Mouse (Mus musculus): ENCODE results near the gene Slfn8. TPM values are rescaled to one million over a fixed set of nuclear protein-coding genes. Genes with fewer than 3 reads are reported as not detected.
"Not testable (repeated sequence)": the region's sequence is repeated elsewhere in the genome, so short reads cannot be mapped to it uniquely, and the experiment has no call there.

Slfn8 gene
- 44.3 and 56.4 TPM in 2 replicates for total RNA-seq (2017)

GRCm38 (mm10) chr11:83020621-83021020 lies at the start of gene Slfn8:
Gene Slfn8, minus strand, starts transcription at chr11:83020810.
- peak; percentile 60 to 68 for ATAC-seq (replicated peaks in 1 of 2; ENCODE audit: insufficient read depth in 1 of 2, low FRiP score in 2 of 2, low TSS enrichment in 1 of 2, low read depth in 1 of 2, poor library complexity in 2 of 2, severe bottlenecking in 2 of 2)

GRCm38 (mm10) chr11:83067982-83068694 lies 47.5 kb upstream of the Slfn8 start:
- no peak for ATAC-seq (replicated peaks in 1 of 2; ENCODE audit: insufficient read depth in 1 of 2, low FRiP score in 2 of 2, low TSS enrichment in 1 of 2, low read depth in 1 of 2, poor library complexity in 2 of 2, severe bottlenecking in 2 of 2)

- ATAC-seq (replicated peaks in 1 of 2; ENCODE audit: insufficient read depth in 1 of 2, low FRiP score in 2 of 2, low TSS enrichment in 1 of 2, low read depth in 1 of 2, poor library complexity in 2 of 2, severe bottlenecking in 2 of 2), result peak; percentile 66 to 87
These were observed 46.3 kb upstream of the Slfn8 start for GRCm38 (mm10) chr11:83066640-83067531.

- no peak for ATAC-seq (replicated peaks in 1 of 2; ENCODE audit: insufficient read depth in 1 of 2, low FRiP score in 2 of 2, low TSS enrichment in 1 of 2, low read depth in 1 of 2, poor library complexity in 2 of 2, severe bottlenecking in 2 of 2)
These were observed 45.1 kb upstream of the Slfn8 start for GRCm38 (mm10) chr11:83065441-83066344.

- no peak for ATAC-seq (replicated peaks in 1 of 2; ENCODE audit: insufficient read depth in 1 of 2, low FRiP score in 2 of 2, low TSS enrichment in 1 of 2, low read depth in 1 of 2, poor library complexity in 2 of 2, severe bottlenecking in 2 of 2)
These were observed 44.3 kb upstream of the Slfn8 start, which contains the start of gene Slfn2 for GRCm38 (mm10) chr11:83064946-83065345. Gene Slfn2, plus strand, starts transcription at chr11:83065112.

- ATAC-seq (replicated peaks in 1 of 2; ENCODE audit: insufficient read depth in 1 of 2, low FRiP score in 2 of 2, low TSS enrichment in 1 of 2, low read depth in 1 of 2, poor library complexity in 2 of 2, severe bottlenecking in 2 of 2), result no peak; a peak in 1 of 4 replicates
These were observed 43.3 kb upstream of the Slfn8 start for GRCm38 (mm10) chr11:83063941-83064349.

GRCm38 (mm10) chr11:83063126-83063525 lies 42.5 kb upstream of the Slfn8 start:
- ATAC-seq (replicated peaks in 1 of 2; ENCODE audit: insufficient read depth in 1 of 2, low FRiP score in 2 of 2, low TSS enrichment in 1 of 2, low read depth in 1 of 2, poor library complexity in 2 of 2, severe bottlenecking in 2 of 2), result peak in 1 of 2 experiments; percentile 38; a peak in 1 of 4 replicates

GRCm38 (mm10) chr11:83061806-83062205 lies 41.2 kb upstream of the Slfn8 start:
- ATAC-seq (replicated peaks in 1 of 2; ENCODE audit: insufficient read depth in 1 of 2, low FRiP score in 2 of 2, low TSS enrichment in 1 of 2, low read depth in 1 of 2, poor library complexity in 2 of 2, severe bottlenecking in 2 of 2), result no peak

GRCm38 (mm10) chr11:83060412-83061020 lies 39.9 kb upstream of the Slfn8 start:
- ATAC-seq (replicated peaks in 1 of 2; ENCODE audit: insufficient read depth in 1 of 2, low FRiP score in 2 of 2, low TSS enrichment in 1 of 2, low read depth in 1 of 2, poor library complexity in 2 of 2, severe bottlenecking in 2 of 2), result no peak

- peak; percentile 82 to 84 for ATAC-seq (replicated peaks in 1 of 2; ENCODE audit: insufficient read depth in 1 of 2, low FRiP score in 2 of 2, low TSS enrichment in 1 of 2, low read depth in 1 of 2, poor library complexity in 2 of 2, severe bottlenecking in 2 of 2)
These were observed 37.3 kb upstream of the Slfn8 start for GRCm38 (mm10) chr11:83057863-83058262.

GRCm38 (mm10) chr11:83045642-83046041 lies 25.0 kb upstream of the Slfn8 start:
- ATAC-seq (replicated peaks in 1 of 2; ENCODE audit: insufficient read depth in 1 of 2, low FRiP score in 2 of 2, low TSS enrichment in 1 of 2, low read depth in 1 of 2, poor library complexity in 2 of 2, severe bottlenecking in 2 of 2), result no peak

- ATAC-seq (replicated peaks in 1 of 2; ENCODE audit: insufficient read depth in 1 of 2, low FRiP score in 2 of 2, low TSS enrichment in 1 of 2, low read depth in 1 of 2, poor library complexity in 2 of 2, severe bottlenecking in 2 of 2), result no peak
These were observed 23.3 kb upstream of the Slfn8 start for GRCm38 (mm10) chr11:83043891-83044290.

GRCm38 (mm10) chr11:83041000-83041399 lies 20.4 kb upstream of the Slfn8 start:
- no peak for ATAC-seq (replicated peaks in 1 of 2; ENCODE audit: insufficient read depth in 1 of 2, low FRiP score in 2 of 2, low TSS enrichment in 1 of 2, low read depth in 1 of 2, poor library complexity in 2 of 2, severe bottlenecking in 2 of 2)

- ATAC-seq (replicated peaks in 1 of 2; ENCODE audit: insufficient read depth in 1 of 2, low FRiP score in 2 of 2, low TSS enrichment in 1 of 2, low read depth in 1 of 2, poor library complexity in 2 of 2, severe bottlenecking in 2 of 2), result peak; percentile 93 to 95
These were observed 19.7 kb upstream of the Slfn8 start for GRCm38 (mm10) chr11:83040325-83040724.

- ATAC-seq (replicated peaks in 1 of 2; ENCODE audit: insufficient read depth in 1 of 2, low FRiP score in 2 of 2, low TSS enrichment in 1 of 2, low read depth in 1 of 2, poor library complexity in 2 of 2, severe bottlenecking in 2 of 2), result peak; percentile 28 to 37; a peak in 2 of 4 replicates
These were observed 19.2 kb upstream of the Slfn8 start for GRCm38 (mm10) chr11:83039796-83040195.

- ATAC-seq (replicated peaks in 1 of 2; ENCODE audit: insufficient read depth in 1 of 2, low FRiP score in 2 of 2, low TSS enrichment in 1 of 2, low read depth in 1 of 2, poor library complexity in 2 of 2, severe bottlenecking in 2 of 2), result no peak
These were observed 18.5 kb upstream of the Slfn8 start for GRCm38 (mm10) chr11:83039156-83039555.

GRCm38 (mm10) chr11:83038686-83039085 lies 18.1 kb upstream of the Slfn8 start:
- not testable (repeated sequence) for ATAC-seq (replicated peaks in 1 of 2; ENCODE audit: insufficient read depth in 1 of 2, low FRiP score in 2 of 2, low TSS enrichment in 1 of 2, low read depth in 1 of 2, poor library complexity in 2 of 2, severe bottlenecking in 2 of 2)
